Mouse (Mus musculus): ENCODE results near the gene Zfp276.

DNA sequence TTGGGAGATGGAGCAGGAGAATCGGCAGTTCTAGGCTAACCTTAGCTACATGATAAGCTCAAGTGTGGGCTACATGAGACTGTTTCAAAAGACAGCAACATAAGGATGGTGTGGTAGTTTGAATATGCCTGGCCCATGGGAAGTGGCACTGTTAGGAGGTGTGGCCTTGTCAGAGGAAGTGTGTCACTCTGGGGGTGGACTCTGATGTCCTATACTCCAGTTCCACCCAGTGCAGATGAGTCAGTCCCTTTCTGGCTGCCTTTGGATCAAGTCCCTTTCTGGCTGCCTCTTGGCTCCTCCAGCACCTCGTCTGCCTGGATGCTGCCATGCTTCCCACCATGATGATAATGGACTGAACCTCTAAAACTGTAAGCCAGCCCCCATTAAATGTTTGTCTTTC lies 38.8 kb downstream of the Zfp276 start:
- no peak for TF ChIP-seq POLR2A (IDR thresholded peaks at IDR 0.05; ENCODE audit: extremely low read depth, insufficient read depth, low read length)
- TF ChIP-seq CTCF (IDR thresholded peaks at IDR 0.05; ENCODE audit: low read depth, low read length) = no peak
